Mouse (Mus musculus) brain, embryonic 14.5 days (tissue): ENCODE measurements around the gene Barx2.

Experiments
- CTCF ChIP-seq: fragments of 200-500 bp; IDR thresholded peaks from 2 replicates; pipeline ENCODE4 v1.5.1; 2012; ENCODE audit warnings: inconsistent platforms, mild to moderate bottlenecking, moderate library complexity, borderline replicate concordance; ENCODE audit not compliant: insufficient read depth, insufficient read length; ENCODE audit errors: extremely low read depth
- POLR2A ChIP-seq: fragments of 200-500 bp; IDR thresholded peaks from 2 replicates; pipeline ENCODE4 v1.6.1; 2012; ENCODE audit warnings: mild to moderate bottlenecking, inconsistent platforms, borderline replicate concordance; ENCODE audit not compliant: poor library complexity, insufficient read depth, insufficient read length, severe bottlenecking; ENCODE audit errors: extremely low read depth

- no peak for TF ChIP-seq CTCF
- TF ChIP-seq POLR2A: no peak
Observed at GRCm38 (mm10) chr9:31962265-31962664, 49.0 kb upstream of the Barx2 start.
